Mouse (Mus musculus) adrenal gland, adult (tissue): ENCODE measurements around the gene Elk3.
A peak's percentile ranks its signal among the peaks of the same experiment; 100 is the strongest.

Source experiments
- DNase-seq, 2 experiments: peaks; one replicate each; pipeline ENCODE4 v3.0.0; 2022 to 2023; ENCODE audit warnings: low spot score in 1 of 2; ENCODE audit not compliant: inconsistent age in 2 of 2

Elk3 gene

GRCm38 (mm10) chr10:93297774-93298173, 13.2 kb downstream of the Elk3 start:
- DNase-seq, result peak; percentile 45 to 59

DNA sequence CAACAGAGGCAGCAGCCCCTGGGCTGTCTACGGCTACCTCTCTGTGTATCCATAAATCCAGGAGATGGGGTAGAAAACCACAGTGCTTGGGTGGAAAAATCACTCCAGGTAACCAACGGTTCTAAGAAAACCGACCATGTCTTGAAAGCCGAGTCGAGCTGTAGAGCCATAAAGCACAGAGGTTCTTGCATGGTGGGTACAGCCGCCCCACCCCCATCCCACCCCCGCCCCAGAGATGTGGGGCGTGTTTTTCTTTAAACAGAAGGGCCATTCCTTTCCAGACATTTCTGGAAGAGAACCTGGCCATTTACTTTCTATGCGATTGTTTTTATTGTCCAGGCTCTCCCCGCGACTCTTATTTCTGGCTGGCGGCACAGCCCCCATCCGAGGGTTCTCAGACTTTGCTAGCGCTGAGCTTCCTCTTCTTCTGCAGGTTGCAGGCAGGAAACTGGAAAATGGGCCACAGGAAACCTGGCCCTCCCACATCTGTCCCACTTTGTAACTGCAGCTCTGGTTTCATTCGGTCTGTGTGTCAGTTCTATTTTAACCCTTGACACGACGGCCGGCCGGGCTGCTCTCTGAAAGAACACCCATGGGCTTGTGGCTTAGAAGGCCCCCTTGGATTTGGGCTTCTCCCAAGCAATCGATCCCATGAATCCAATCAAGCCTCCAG, 16.3 kb downstream of the Elk3 start:
- no peak for DNase-seq

DNA sequence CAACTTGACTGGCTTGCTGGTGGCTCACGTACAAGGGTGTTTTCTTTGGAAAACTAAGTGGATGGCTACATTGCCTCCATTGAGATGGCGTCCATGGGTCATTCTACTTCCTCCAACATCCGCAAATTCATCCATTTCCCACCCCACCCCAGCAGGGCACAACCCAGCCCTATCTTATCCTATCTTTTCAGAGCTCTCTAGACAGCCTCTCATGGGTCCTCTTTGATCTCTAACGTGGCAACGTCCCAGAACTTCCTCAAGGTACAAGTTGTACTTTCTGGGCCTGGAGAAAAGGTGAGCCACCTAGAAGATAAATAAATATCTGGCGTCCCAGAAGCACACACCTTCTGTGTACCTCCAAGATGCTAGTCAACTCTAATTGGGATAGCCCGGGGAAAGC, 17.3 kb downstream of the Elk3 start:
- DNase-seq, result peak in 1 of 2 experiments; percentile 51

DNA sequence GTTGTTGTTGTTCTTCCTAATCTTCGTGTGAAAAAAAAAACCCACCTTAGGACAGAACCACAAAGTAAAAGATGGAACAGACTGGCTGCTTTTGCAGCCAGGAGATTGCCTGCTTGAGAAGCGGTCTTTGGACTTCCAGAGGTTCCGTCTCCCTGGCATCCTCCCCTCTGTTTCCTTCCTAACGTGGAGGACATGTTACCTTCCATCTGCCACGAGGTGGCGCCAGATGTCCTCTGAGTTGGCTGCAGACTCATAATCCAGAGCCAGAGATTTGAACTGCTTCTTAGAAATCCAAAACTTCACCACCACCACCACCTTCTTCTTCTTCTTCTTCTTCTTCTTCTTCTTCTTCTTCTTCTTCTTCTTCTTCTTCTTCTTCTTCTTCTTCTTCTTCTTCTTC, 19.1 kb downstream of the Elk3 start:
- DNase-seq, result peak; percentile 76 to 92

DNA sequence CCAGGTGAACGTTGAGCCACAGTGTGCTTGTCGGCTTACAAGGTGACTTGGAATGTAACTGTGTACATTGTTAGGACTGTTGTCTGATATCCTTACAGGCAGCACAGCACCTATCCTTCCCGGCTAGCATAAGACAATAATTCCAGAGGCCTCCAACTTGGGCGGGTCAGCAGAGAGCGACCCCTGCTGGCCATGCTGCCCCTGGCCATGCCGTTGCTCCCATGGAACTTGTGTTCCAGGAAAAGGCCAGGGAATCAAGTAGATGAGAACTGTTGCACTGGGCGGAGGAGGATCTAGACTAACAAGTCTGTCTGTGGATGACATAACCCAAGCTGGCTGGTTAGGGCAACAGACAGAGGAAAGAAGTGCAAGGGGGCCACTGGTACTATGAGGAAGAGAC, 19.6 kb downstream of the Elk3 start:
- DNase-seq, result peak; percentile 52 to 80

DNA sequence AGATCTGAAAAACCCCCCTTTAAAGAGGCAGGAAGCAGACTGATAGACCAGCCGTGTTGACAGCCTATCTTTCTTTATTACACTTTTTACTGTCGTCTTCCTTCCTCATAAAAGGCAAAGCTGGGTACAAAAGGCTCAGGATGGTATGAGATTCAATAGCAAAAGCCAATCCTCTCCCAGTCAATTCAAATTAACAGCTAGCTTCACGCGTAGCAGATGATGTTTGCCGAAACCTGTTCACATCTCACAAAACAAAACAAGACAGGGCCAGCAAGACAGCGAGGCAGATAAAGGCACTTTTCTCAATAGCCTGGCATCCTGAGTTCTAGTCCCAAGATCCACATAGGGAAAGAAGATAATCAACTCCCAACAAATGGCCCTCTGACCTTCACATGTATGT, 21.5 kb downstream of the Elk3 start:
- no peak for DNase-seq

DNA sequence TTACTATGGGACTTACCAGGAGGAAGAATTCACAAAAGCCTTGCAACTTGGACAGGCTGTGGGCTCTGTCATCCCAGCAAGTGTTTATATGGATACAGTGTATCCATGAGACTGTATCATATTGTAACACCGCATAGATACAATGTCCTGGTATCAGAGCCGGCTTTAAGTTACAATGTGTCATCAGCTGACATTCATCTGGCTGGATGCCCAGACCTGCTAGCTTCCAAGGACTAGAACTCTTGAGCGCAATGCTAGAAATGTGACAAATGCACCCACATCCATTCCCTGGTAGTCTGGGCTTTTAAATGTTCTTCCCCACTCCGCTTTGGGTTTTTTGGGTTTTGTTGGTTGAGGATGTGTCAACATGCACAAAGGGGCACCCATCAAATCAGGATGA, 22.6 kb downstream of the Elk3 start:
- peak; percentile 55 to 84 for DNase-seq

DNA sequence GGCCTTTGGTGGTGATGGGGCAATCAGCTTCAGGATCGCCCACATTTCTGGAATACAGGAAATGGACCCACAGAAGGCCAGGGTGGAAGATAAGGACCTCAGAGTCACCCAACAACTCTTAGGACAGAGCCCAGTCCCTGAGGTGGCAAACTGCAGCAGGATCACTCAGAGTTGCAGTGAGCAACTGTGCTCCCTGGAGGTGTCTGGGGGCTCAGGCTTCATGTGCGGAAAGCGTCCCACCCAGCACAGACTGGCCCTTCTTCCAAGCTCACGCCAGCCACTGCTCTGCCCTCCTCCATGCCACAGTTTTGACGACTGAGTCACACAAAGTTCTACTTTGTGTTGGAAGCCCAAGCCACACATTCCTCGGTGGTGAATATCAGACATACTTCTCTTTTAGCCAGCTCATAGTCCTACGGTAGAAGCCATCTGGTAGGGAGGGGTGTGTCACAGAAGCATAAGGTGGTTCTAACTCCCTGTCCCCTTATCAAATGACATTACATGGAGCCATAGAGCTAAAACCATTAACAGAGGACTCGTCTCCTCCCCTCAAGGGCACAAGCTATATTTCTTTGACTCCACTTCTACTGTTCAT, 23.3 kb downstream of the Elk3 start:
- DNase-seq, result no peak

DNA sequence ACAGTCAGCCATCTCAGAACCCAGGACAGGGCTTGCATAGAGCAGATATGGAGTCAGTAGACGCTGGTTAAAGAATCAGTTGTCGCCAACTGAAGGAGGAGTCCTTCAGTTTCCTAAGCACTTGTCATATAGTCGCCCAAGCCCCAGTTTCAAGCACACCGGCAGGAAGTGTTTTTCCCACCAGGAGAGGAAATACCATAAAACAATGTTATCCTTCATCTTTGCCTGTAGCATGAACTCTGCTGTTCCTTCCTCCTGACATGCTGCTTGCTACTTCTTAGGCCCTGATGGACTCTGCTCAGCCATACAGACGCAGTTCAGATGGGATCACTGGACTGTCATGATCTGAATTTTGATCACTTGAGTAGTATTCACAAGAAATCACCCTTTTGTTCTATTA, 25.4 kb downstream of the Elk3 start:
- DNase-seq, result no peak

DNA sequence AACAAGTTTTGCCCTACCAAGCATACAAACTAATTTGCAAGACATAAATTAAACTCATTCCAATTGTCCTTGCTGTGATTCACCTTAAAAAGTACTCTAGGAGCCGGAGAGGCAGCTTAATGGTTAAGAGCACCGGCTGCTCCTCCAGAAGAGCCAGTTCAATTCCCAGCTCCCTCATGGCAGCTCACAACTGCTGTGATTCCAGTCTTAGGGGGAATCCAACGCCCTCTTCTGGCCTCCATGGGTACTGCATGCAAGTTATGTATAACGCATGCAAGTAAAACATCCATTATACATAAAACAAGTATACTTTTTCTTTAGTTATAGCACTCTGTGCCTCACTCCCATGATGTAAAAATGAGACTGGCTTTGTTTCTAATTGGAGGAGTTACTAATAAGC, 27.7 kb downstream of the Elk3 start:
- DNase-seq, result no peak

- DNase-seq, result peak; percentile 50 to 74
Measured at GRCm38 (mm10) chr10:93282526-93282964, 28.4 kb downstream of the Elk3 start.

DNA sequence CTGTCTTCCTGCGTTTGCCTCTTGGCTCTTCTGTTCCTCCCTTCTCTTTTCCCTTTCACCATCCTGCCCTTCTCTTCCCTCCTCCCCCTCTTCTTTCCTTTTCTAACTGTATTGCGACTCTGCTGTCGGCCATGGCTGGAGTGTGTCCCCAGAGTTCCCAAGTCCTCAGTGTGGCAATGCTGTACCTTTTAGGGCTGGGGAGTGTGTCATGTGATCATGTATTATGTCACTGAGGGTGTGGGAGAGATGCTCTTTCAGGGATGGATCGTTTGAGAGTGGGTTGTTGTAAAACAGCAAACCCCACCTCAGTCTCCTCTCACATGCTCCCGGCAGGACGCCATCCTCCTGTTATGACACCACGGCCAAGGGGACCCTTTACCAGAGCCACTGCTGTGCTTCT, 29.8 kb downstream of the Elk3 start:
- no peak for DNase-seq

- DNase-seq, result no peak
Measured at GRCm38 (mm10) chr10:93280586-93280985, 30.3 kb downstream of the Elk3 start.

GRCm38 (mm10) chr10:93279062-93279461, 31.9 kb downstream of the Elk3 start:
- DNase-seq, result no peak

DNA sequence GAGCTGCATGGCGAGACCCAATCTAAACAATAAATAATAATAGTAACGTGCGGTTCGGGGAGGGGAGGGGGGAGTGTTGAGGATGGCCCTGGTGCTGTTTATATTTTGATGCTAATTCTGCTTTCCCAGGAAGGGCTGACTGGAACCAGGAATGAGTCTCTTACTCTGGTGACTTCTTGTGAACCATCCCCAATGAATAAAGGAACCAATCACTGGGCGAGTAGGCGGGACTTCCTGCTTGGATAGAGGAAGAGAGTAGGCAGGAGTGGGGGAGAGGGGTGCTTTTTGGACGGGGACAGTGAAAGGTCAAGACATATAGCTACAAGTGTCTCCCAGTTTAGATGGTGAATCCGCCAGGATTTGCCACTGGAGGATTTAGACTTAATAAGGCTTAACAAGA, 32.6 kb downstream of the Elk3 start:
- no peak for DNase-seq

DNA sequence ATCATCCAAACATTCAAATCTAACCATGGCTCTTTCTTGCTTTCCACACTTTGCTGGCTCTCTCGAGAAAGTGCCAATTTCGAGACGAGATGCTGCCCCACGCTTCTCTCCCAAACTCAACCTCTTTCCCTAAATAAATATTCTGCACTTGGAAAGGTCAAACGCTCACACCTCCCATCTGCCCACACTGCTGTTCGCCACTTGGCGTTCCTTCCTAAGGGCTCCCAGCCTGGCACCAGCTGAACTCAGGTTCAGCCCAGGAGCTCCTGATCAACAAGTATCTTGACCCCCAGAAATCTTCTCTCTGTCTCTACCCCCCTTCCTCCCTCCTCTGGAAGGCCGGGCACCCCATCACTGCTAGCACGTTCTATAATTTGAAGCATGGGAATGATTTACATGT, 34.1 kb downstream of the Elk3 start:
- no peak for DNase-seq

DNA sequence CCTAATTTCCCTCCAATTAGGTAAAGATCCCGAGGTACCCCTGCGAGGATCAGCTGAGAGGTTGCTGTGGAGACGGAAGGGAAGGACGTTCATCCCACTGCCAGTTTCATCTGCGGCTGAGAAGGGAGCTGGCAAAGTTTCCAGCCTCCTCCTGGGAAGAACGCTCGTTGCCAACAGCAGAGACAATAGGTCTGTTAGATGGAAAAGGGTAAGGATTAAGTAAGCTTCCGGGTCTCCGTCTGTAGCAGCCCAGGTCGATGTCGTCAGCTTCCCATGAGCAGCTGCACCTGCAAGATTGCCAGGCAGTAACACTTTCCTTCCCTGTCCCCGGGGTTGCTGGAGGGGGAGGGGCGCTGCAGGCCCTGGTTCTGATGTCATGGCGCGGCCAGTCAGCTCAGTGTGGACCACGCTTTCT, 34.6 kb downstream of the Elk3 start:
- peak; percentile 58 to 71 for DNase-seq

DNA sequence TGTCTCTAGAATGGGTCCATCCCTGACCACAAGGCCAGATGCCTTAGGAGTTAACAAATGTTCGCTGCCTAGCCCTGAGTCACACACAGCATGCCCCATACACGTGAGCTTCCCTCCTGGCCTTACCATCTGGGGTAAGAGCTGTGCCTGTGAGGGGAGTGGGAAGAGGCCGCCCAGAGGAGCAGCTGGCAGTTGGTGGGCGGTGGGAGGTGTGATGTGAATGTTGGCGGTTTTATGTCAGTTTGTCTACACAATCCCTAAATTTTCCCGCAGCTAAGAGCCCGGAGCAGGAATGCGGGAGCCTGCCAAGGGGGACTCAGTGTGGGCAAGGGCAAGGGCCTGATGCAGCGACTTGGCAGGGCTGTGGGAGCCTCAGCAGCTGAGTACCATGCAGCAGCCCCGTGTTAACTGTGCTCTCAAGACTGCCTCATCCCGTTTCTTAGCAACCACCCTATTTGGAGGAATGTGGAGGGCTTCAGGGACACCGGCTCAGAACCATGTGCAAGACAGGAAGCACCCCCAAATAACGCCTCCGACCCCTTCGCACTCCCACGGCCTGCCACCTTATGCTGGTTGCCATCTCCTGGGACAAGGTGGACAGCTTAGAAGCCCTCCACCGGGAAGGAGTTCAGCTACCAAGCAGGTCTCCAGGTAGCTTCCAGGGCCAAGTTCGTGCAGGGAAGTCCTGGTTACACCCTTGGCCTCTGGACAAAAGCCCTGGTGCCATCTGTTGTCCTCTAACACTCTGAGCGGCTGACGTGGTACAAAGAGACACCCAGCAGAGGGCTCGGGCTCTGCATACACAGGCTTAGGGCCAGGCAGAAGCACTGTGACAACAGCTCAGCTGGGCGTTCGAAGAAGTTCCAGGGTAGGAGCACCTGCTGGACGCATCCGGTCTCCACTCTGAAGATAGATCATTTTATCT, 35.5 kb downstream of the Elk3 start:
- no peak for DNase-seq

- DNase-seq, result no peak
Measured at GRCm38 (mm10) chr10:93274277-93274696, 36.6 kb downstream of the Elk3 start.

- no peak for DNase-seq
Measured at GRCm38 (mm10) chr10:93272986-93273982, 37.7 kb downstream of the Elk3 start.

DNA sequence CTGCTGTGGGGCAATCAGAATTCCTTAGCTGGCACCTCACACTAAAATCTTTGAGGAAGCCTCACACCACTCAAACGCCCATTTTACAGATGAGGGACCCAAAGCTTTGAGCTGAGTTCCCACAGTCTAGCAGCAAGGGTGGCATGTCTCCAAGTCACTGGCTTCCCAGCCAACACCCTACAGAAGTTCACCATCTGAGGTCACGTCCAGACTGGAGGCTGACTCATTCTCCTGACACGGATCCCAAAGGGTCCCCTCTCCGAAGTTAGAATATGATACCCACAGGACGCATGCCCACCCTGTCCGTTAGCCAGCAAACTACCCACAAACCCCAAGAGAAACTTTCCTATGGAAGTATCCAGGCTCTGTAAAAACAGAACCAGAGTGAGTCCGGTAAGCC, 39.1 kb downstream of the Elk3 start:
- no peak for DNase-seq
